Mouse (Mus musculus) thymus, adult 2 months (tissue): ENCODE results near the gene Gucy2d. TPM values are rescaled to one million over a fixed set of nuclear protein-coding genes. Genes with fewer than 3 reads are reported as not detected.

Experiments
- DNase-seq: peaks from one replicate; pipeline ENCODE4 v3.0.0; 2021
- H3K27ac ChIP-seq: fragments of 200-500 bp; 2 replicates; pipeline ENCODE4 v1.5.1; 2012; ENCODE audit warnings: low read length, control low read depth; ENCODE audit not compliant: control insufficient read depth, insufficient read depth
- H3K27me3 ChIP-seq: fragments of 200-500 bp; 2 replicates; pipeline ENCODE4 v1.6.1; 2012; ENCODE audit warnings: mild to moderate bottlenecking, low read length, moderate library complexity, mixed read lengths; ENCODE audit not compliant: control insufficient read depth, insufficient read depth
- H3K36me3 ChIP-seq: fragments of 200-500 bp; 2 replicates; pipeline ENCODE4 v1.6.1; 2012; ENCODE audit warnings: mild to moderate bottlenecking, low read length, moderate library complexity; ENCODE audit not compliant: control insufficient read depth, insufficient read depth
- H3K4me1 ChIP-seq: fragments of 200-500 bp; replicated peaks from 2 replicates; pipeline ENCODE4 v1.6.1; 2012; ENCODE audit warnings: low read length; ENCODE audit not compliant: control insufficient read depth, insufficient read depth
- H3K4me3 ChIP-seq: fragments of 200-500 bp; 2 replicates; pipeline ENCODE4 v1.5.1; 2012; ENCODE audit warnings: mild to moderate bottlenecking, low read length, control low read depth, moderate library complexity; ENCODE audit not compliant: control insufficient read depth, insufficient read depth
- CTCF ChIP-seq: fragments of 200-500 bp; IDR thresholded peaks from 2 replicates; pipeline ENCODE4 v1.5.1; 2012; ENCODE audit warnings: mild to moderate bottlenecking, control low read depth, low read length, moderate library complexity, borderline replicate concordance; ENCODE audit not compliant: control insufficient read depth, poor library complexity, insufficient read depth; ENCODE audit errors: extremely low read depth
- POLR2A ChIP-seq: fragments of 200-500 bp; IDR thresholded peaks from 2 replicates; pipeline ENCODE4 v1.6.1; 2012; ENCODE audit warnings: mild to moderate bottlenecking, low read length, control low read depth, moderate library complexity; ENCODE audit not compliant: control insufficient read depth, poor library complexity, insufficient read depth; ENCODE audit errors: extremely low read depth
- WGBS: fragments of 180-500 bp; shearing (Covaris S2); methylation state at CpG from one replicate; pipeline ENCODE4 v1.1.7; 2018; 5-methylcytosine and 5-hydroxymethylcytosine counted together
- polyA plus RNA-seq: library from polyadenylated mRNA; depleted of rRNA; stranded (reverse); fragments of >200 nt; gene quantifications from 2 replicates; pipeline ENCODE4 v1.2.3, GENCODE M21; 2012

The Gucy2d gene
- polyA plus RNA-seq, 1 experiment, result 0.22 TPM

- Histone ChIP-seq H3K27ac (no peak overlapping the region), H3K4me1 (peaks cover 28% of the 10 kb centered on the region), H3K27me3 (no peaks in the 10 kb centered on the region), H3K4me3 (no peak overlapping the region), H3K36me3 (no peaks in the 10 kb centered on the region)
- no peak for DNase-seq
- 97% methylated on average over 2 of the region's 2 CpGs for WGBS
- TF ChIP-seq POLR2A (no peak), CTCF (no peak)
These were observed 32.3 kb downstream of the Gucy2d start for GRCm38 (mm10) chr7:98472529-98472928.

- Histone ChIP-seq H3K27ac (no peak overlapping the region), H3K36me3 (no peaks in the 10 kb centered on the region), H3K4me3 (no peak overlapping the region), H3K27me3 (no peaks in the 10 kb centered on the region), H3K4me1 (peaks cover 10% of the 10 kb centered on the region)
- WGBS, result 96% methylated on average over 1 of the region's 1 CpGs
- TF ChIP-seq CTCF, result no peak
- DNase-seq, result no peak
These were observed 34.3 kb downstream of the Gucy2d start for GRCm38 (mm10) chr7:98474558-98474957.

GRCm38 (mm10) chr7:98477153-98477552 lies 36.9 kb downstream of the Gucy2d start:
- 96% methylated on average over 4 of the region's 4 CpGs for WGBS
- Histone ChIP-seq H3K4me3 (no peak overlapping the region), H3K27ac (no peak overlapping the region), H3K27me3 (no peaks in the 10 kb centered on the region), H3K36me3 (no peaks in the 10 kb centered on the region), H3K4me1 (peaks cover 4% of the 10 kb centered on the region; the same call in 1 of the 2 replicates)
- no peak for DNase-seq
- TF ChIP-seq CTCF (no peak), POLR2A (no peak)

- DNase-seq, result no peak
- no peak overlapping the region for H3K4me3 ChIP-seq
- H3K27ac ChIP-seq, result no peak overlapping the region
- H3K27me3 ChIP-seq, result no peaks in the 10 kb centered on the region
- H3K36me3 ChIP-seq, result no peaks in the 10 kb centered on the region
- peaks cover 7% of the 10 kb centered on the region for H3K4me1 ChIP-seq
- 97% methylated on average over 1 of the region's 1 CpGs for WGBS
- no peak for TF ChIP-seq CTCF
- TF ChIP-seq POLR2A, result no peak
These were observed 40.3 kb downstream of the Gucy2d start for GRCm38 (mm10) chr7:98480481-98480880.

GRCm38 (mm10) chr7:98481066-98481734 lies 41.0 kb downstream of the Gucy2d start:
- TF ChIP-seq CTCF, result peak; percentile 87; the same call in 1 of the 2 replicates
- TF ChIP-seq POLR2A, result no peak
- DNase-seq, result peak; percentile 84
- no peaks in the 10 kb centered on the region for H3K27me3 ChIP-seq
- no peak overlapping the region for H3K4me3 ChIP-seq
- H3K27ac ChIP-seq, result no peak overlapping the region
- no peaks in the 10 kb centered on the region for H3K36me3 ChIP-seq
- peaks cover 14% of the 10 kb centered on the region for H3K4me1 ChIP-seq
- 40% methylated on average over 9 of the region's 9 CpGs for WGBS

- DNase-seq, result no peak
- no peak for TF ChIP-seq CTCF
- TF ChIP-seq POLR2A, result no peak
- Histone ChIP-seq H3K27me3 (no peaks in the 10 kb centered on the region), H3K27ac (no peak overlapping the region), H3K4me3 (no peak overlapping the region), H3K4me1 (peaks cover 21% of the 10 kb centered on the region), H3K36me3 (no peaks in the 10 kb centered on the region)
- WGBS, result 93% methylated on average over 8 of the region's 8 CpGs
These were observed 41.6 kb downstream of the Gucy2d start for GRCm38 (mm10) chr7:98481861-98482260.

GRCm38 (mm10) chr7:98482551-98483267 lies 42.5 kb downstream of the Gucy2d start:
- H3K4me3 ChIP-seq, result no peak overlapping the region
- H3K36me3 ChIP-seq, result no peaks in the 10 kb centered on the region
- no peak for TF ChIP-seq CTCF
- TF ChIP-seq POLR2A, result no peak
- H3K4me1 ChIP-seq, result peaks cover 29% of the 10 kb centered on the region
- DNase-seq, result no peak
- WGBS, result 95% methylated on average over 12 of the region's 12 CpGs
- H3K27me3 ChIP-seq, result no peaks in the 10 kb centered on the region
- H3K27ac ChIP-seq, result no peak overlapping the region
